Mouse (Mus musculus) stomach, embryonic 14.5 days (tissue): Measurements from ENCODE around the gene Ywhab. TPM values are rescaled to one million over a fixed set of nuclear protein-coding genes. Genes with fewer than 3 reads are reported as not detected.

ENCODE experiments used
- ATAC-seq: fragments of 200-750 bp; cut with Nextera tagmentation; 2 replicates; pipeline ENCODE4 v1.8.0; 2017; ENCODE audit warnings: low read depth, moderate TSS enrichment; ENCODE audit not compliant: insufficient number of reproducible peaks, insufficient read depth, low FRiP score
- H3K27ac ChIP-seq: fragments of 300-500 bp; sonication (generic); 2 replicates; pipeline ENCODE4 v1.5.1; 2014; ENCODE audit warnings: mild to moderate bottlenecking, low read length, moderate library complexity, mixed read lengths
- H3K27me3 ChIP-seq: fragments of 300-500 bp; sonication (generic); 2 replicates; pipeline ENCODE4 v1.6.1; 2014; ENCODE audit warnings: low read length, control low read depth, mixed read lengths; ENCODE audit not compliant: control insufficient read depth, insufficient read depth
- H3K36me3 ChIP-seq: fragments of 300-500 bp; sonication (generic); 2 replicates; pipeline ENCODE4 v1.6.1; 2014; ENCODE audit warnings: mild to moderate bottlenecking, control low read depth, low read length, moderate library complexity, mixed read lengths; ENCODE audit not compliant: control insufficient read depth, insufficient read depth
- H3K4me1 ChIP-seq: fragments of 300-500 bp; sonication (generic); 2 replicates; pipeline ENCODE4 v1.6.1; 2014; ENCODE audit warnings: low read length, control low read depth, mixed read lengths; ENCODE audit not compliant: control insufficient read depth, insufficient read depth
- H3K4me2 ChIP-seq: fragments of 300-500 bp; sonication (generic); replicated peaks from 2 replicates; pipeline ENCODE4 v1.6.1; 2014; ENCODE audit warnings: low read depth, low read length, control low read depth
- H3K4me3 ChIP-seq: fragments of 300-500 bp; sonication (generic); 2 replicates; pipeline ENCODE4 v1.5.1; 2014; ENCODE audit warnings: low read depth, low read length, control low read depth
- H3K9ac ChIP-seq: fragments of 300-500 bp; sonication (generic); replicated peaks from 2 replicates; pipeline ENCODE4 v1.6.1; 2014; ENCODE audit warnings: low read depth, mild to moderate bottlenecking, control low read depth, low read length, moderate library complexity, mixed read lengths
- H3K9me3 ChIP-seq: fragments of 300-500 bp; sonication (generic); 2 replicates; pipeline ENCODE4 v1.6.1; 2016; ENCODE audit warnings: low read depth, low read length, control low read depth; ENCODE audit not compliant: control insufficient read depth
- WGBS: fragments of 180-500 bp; shearing (Covaris S2); extraction: QIAGEN DNeasy Blood & Tissue Kit; methylation state at CpG from one replicate; pipeline ENCODE4 v1.1.7; 2014; 5-methylcytosine and 5-hydroxymethylcytosine counted together
- polyA plus RNA-seq: library from polyadenylated mRNA; unstranded; fragments of >200 nt; fragmentation: Nextera tagmentation; extraction: Ambion mirVana; gene quantifications from 2 replicates; pipeline ENCODE4 v1.2.1, GENCODE M21; 2014

The Ywhab gene
- polyA plus RNA-seq, 1 experiment from 2014 or later = 293 TPM

GRCm38 (mm10) chr2:164015304-164015703 is 20.5 kb downstream of the Ywhab start:
- 89% methylated on average over 16 of the region's 16 CpGs for WGBS
- no peak overlapping the region for H3K4me3 ChIP-seq
- H3K36me3 ChIP-seq = peaks cover 80% of the 10 kb centered on the region
- H3K4me2 ChIP-seq = no peak overlapping the region
- H3K27ac ChIP-seq = no peak overlapping the region
- no peaks in the 10 kb centered on the region for H3K27me3 ChIP-seq
- H3K9ac ChIP-seq = no peak overlapping the region
- no peaks in the 10 kb centered on the region for H3K9me3 ChIP-seq
- no peaks in the 10 kb centered on the region for H3K4me1 ChIP-seq
- no peak for ATAC-seq

GRCm38 (mm10) chr2:164018910-164019309 is 24.1 kb downstream of the Ywhab start:
- H3K4me1 ChIP-seq = no peaks in the 10 kb centered on the region
- no peak for ATAC-seq
- no peak overlapping the region for H3K27ac ChIP-seq
- peaks cover 55% of the 10 kb centered on the region for H3K36me3 ChIP-seq
- no peak overlapping the region for H3K4me3 ChIP-seq
- H3K9me3 ChIP-seq = no peaks in the 10 kb centered on the region
- WGBS = 93% methylated on average over 3 of the region's 3 CpGs
- H3K9ac ChIP-seq = no peak overlapping the region
- no peak overlapping the region for H3K4me2 ChIP-seq
- no peaks in the 10 kb centered on the region for H3K27me3 ChIP-seq

GRCm38 (mm10) chr2:164019943-164020342 is 25.2 kb downstream of the Ywhab start:
- WGBS = 75% methylated on average over 4 of the region's 4 CpGs
- no peak overlapping the region for H3K4me3 ChIP-seq
- no peaks in the 10 kb centered on the region for H3K4me1 ChIP-seq
- no peaks in the 10 kb centered on the region for H3K9me3 ChIP-seq
- no peak overlapping the region for H3K9ac ChIP-seq
- no peak overlapping the region for H3K4me2 ChIP-seq
- H3K36me3 ChIP-seq = peaks cover 44% of the 10 kb centered on the region
- no peak for ATAC-seq
- H3K27me3 ChIP-seq = no peaks in the 10 kb centered on the region
- no peak overlapping the region for H3K27ac ChIP-seq

GRCm38 (mm10) chr2:164022104-164022503 is 27.3 kb downstream of the Ywhab start:
- 43% methylated on average over 2 of the region's 2 CpGs for WGBS

GRCm38 (mm10) chr2:164025150-164025549 is 30.4 kb downstream of the Ywhab start, which contains the start of gene Pabpc1l:
Gene Pabpc1l, plus strand, starts transcription at chr2:164025450.
- Histone ChIP-seq H3K4me3 (no peak within 1 kb of the TSS), H3K9ac (no peak within 1 kb of the TSS), H3K4me2 (no peak within 1 kb of the TSS), H3K27ac (no peak within 1 kb of the TSS), H3K27me3 (no peaks in the 10 kb centered on the region), H3K36me3 (no peaks in the 10 kb centered on the region), H3K9me3 (no peaks in the 10 kb centered on the region), H3K4me1 (no peaks in the 10 kb centered on the region)
- ATAC-seq = no peak
- 77% methylated on average over 16 of the region's 16 CpGs for WGBS

More at GRCm38 (mm10) chr2:164022104-164022503, 27.3 kb downstream of the Ywhab start:
- Histone ChIP-seq H3K4me3 (no peak overlapping the region), H3K4me2 (no peak overlapping the region), H3K27ac (no peak overlapping the region), H3K9ac (no peak overlapping the region), H3K9me3 (no peaks in the 10 kb centered on the region), H3K4me1 (no peaks in the 10 kb centered on the region), H3K27me3 (no peaks in the 10 kb centered on the region), H3K36me3 (peaks cover 24% of the 10 kb centered on the region)
- ATAC-seq = no peak

- H3K4me2 ChIP-seq = no peak overlapping the region
- H3K27me3 ChIP-seq = no peaks in the 10 kb centered on the region
- no peak overlapping the region for H3K9ac ChIP-seq
- 74% methylated on average over 10 of the region's 10 CpGs for WGBS
- H3K9me3 ChIP-seq = peaks cover 4% of the 10 kb centered on the region; the same call in 1 of the 2 replicates
- no peaks in the 10 kb centered on the region for H3K4me1 ChIP-seq
- no peak overlapping the region for H3K4me3 ChIP-seq
- H3K36me3 ChIP-seq = no peaks in the 10 kb centered on the region
- no peak overlapping the region for H3K27ac ChIP-seq
- no peak for ATAC-seq
Measured at GRCm38 (mm10) chr2:164031147-164031546, 36.4 kb downstream of the Ywhab start.

GRCm38 (mm10) chr2:164032973-164033372 is 38.2 kb downstream of the Ywhab start:
- WGBS = 85% methylated on average over 3 of the region's 3 CpGs
- Histone ChIP-seq H3K9me3 (peaks cover 4% of the 10 kb centered on the region; the same call in 1 of the 2 replicates), H3K4me2 (no peak overlapping the region), H3K9ac (no peak overlapping the region), H3K4me1 (no peaks in the 10 kb centered on the region), H3K27ac (no peak overlapping the region), H3K36me3 (no peaks in the 10 kb centered on the region), H3K4me3 (no peak overlapping the region), H3K27me3 (no peaks in the 10 kb centered on the region)
- no peak for ATAC-seq

GRCm38 (mm10) chr2:164036520-164037019 is 41.8 kb downstream of the Ywhab start:
- H3K9me3 ChIP-seq = peaks cover 4% of the 10 kb centered on the region; the same call in 1 of the 2 replicates

More at GRCm38 (mm10) chr2:164036520-164037019, 41.8 kb downstream of the Ywhab start:
- 43% methylated on average over 10 of the region's 10 CpGs for WGBS
- no peak overlapping the region for H3K4me3 ChIP-seq
- ATAC-seq = no peak
- no peaks in the 10 kb centered on the region for H3K4me1 ChIP-seq
- H3K4me2 ChIP-seq = no peak overlapping the region
- no peaks in the 10 kb centered on the region for H3K36me3 ChIP-seq
- no peaks in the 10 kb centered on the region for H3K27me3 ChIP-seq
- no peak overlapping the region for H3K9ac ChIP-seq
- no peak overlapping the region for H3K27ac ChIP-seq
